Mouse (Mus musculus) G1E (cell line): ENCODE measurements around the gene Grid2.

Experiments
- CTCF ChIP-seq: IDR thresholded peaks from 2 replicates; pipeline ENCODE4 v1.5.1; 2012; ENCODE audit warnings: low read depth, low read length, inconsistent platforms, mixed read lengths
- TAL1 ChIP-seq: conservative IDR thresholded peaks from 2 replicates; pipeline ENCODE4 v1.6.1; 2012; ENCODE audit warnings: low read depth, low read length, inconsistent platforms, mixed read lengths

- TF ChIP-seq CTCF (no peak), TAL1 (no peak)
These were observed 1072.2 kb downstream of the Grid2 start for GRCm38 (mm10) chr6:64327876-64328275.
